Mouse (Mus musculus) Patski (cell line): ENCODE results near the gene Magi1. TPM values are rescaled to one million over a fixed set of nuclear protein-coding genes. Genes with fewer than 3 reads are reported as not detected.

ENCODE experiments used
- ATAC-seq: fragments of 100-300 bp; one replicate; pipeline ENCODE4 v1.8.0; 2021
- CTCF ChIA-PET: fragments of 350-600 bp; sonication (Branson Sonifier 250); formaldehyde crosslinking; loops from one replicate; lab custom pipeline; 2022; ENCODE audit warnings: inconsistent platforms; lab: Charles Lee
- POLR2A ChIA-PET: fragments of 350-600 bp; sonication (Branson Sonifier 250); formaldehyde crosslinking; loops from one replicate; lab custom pipeline; 2022; ENCODE audit warnings: antibody characterized with exemption, inconsistent platforms; lab: Charles Lee
- DNase-seq: peaks from one replicate; pipeline ENCODE4 v3.0.0-alpha.2; 2011; ENCODE audit warnings: low read depth, low spot score
- H3K27me3 ChIP-seq: fragments of 371-371 bp; one replicate; pipeline ENCODE4 v1.5.1; 2021
- CTCF ChIP-seq: fragments of 100-300 bp; IDR thresholded peaks from one replicate; pipeline ENCODE4 v1.5.1; 2021
- in situ Hi-C: fragments of 300-500 bp; cut with MboI; formaldehyde crosslinking; loops from 3 replicates; pipeline ENCODE4 v1.11.1; 2018; ENCODE audit warnings: low pct_unique_long_range_greater_than_20kb, mixed read lengths
- polyA plus RNA-seq: library from polyadenylated mRNA; unstranded; gene quantifications from one replicate; pipeline ENCODE4 v1.2.3, GENCODE M21; 2021

Magi1 gene
- polyA plus RNA-seq, 1 experiment from 2014 or later, result 24.3 TPM

DNA sequence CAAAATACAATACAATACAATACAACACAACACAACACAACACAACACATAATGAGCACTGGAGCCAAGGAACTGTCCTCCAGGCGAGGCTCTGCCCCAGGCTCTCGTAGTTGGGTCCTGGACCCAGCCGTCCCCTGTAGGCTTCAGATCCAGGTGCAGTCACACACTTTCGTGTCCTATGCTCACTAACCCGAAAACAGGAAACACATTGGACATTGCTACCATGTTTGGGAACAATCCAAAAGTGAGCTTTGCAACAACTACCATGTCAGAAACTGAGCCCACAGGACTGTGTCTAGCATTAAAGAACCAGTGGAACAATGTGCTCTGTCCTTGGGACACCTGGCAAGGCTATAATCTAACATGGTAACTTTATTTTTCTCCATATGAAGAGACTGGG is 22.9 kb downstream of the Magi1 start:
- ChIA-PET CTCF (no interaction called here), POLR2A (no interaction called here)
- H3K27me3 ChIP-seq, result no peaks in the 10 kb centered on the region
- in situ Hi-C loops, result no loop called here
- no peak for DNase-seq
- ATAC-seq, result no peak
- no peak for TF ChIP-seq CTCF

GRCm38 (mm10) chr6:94259981-94260380 is 23.7 kb downstream of the Magi1 start:
- in situ Hi-C loops, result loop anchor here (10.0 kb wide), 1 partner anchor 115 kb away; no protein-coding TSS in a partner anchor
- no peak for DNase-seq

DNA sequence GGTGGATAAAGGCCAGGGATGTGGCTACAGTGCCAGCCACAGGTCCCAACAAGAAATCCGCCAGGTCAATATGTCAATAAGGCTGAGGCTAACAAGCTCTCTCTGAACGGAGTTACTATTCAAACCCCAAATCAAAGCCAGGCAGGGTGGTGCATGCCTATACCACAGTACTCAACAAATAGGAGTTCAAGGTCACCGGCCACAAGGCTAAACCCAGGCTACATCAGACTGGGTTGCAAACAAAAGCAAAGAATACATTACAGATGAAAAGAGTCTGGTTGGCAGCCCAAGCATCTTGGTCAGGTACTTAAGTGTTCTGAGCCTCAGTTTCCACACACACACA is 25.9 kb downstream of the Magi1 start:
- no peaks in the 10 kb centered on the region for H3K27me3 ChIP-seq
- ATAC-seq (no peak), DNase-seq (no peak)
- TF ChIP-seq CTCF, result no peak
- in situ Hi-C loops, result loop anchor here (10.0 kb wide), 1 partner anchor 113 kb away; no protein-coding TSS in a partner anchor
- ChIA-PET POLR2A (no interaction called here), CTCF (interaction anchor here (1.1 to 1.8 kb wide), 2 partner anchors 11 to 33 kb away, joined by 3 to 5 read pairs; no protein-coding TSS in a partner anchor)

More at GRCm38 (mm10) chr6:94259981-94260380, 23.7 kb downstream of the Magi1 start:
- ChIA-PET POLR2A (no interaction called here), CTCF (no interaction called here)
- no peaks in the 10 kb centered on the region for H3K27me3 ChIP-seq
- ATAC-seq, result no peak
- no peak for TF ChIP-seq CTCF

- in situ Hi-C loops, result loop anchor here (10.0 kb wide), 1 partner anchor 112 kb away; no protein-coding TSS in a partner anchor
- TF ChIP-seq CTCF, result no peak
- POLR2A ChIA-PET, result interaction anchor here (1.2 to 1.3 kb wide), 2 partner anchors 31 to 61 kb away, joined by 3 read pairs; no protein-coding TSS in a partner anchor
- ATAC-seq (peak; percentile 71), DNase-seq (peak; percentile 42)
- CTCF ChIA-PET, result interaction anchor here (1.1 to 1.8 kb wide), 3 partner anchors 10 to 32 kb away, joined by 3 to 6 read pairs (median 5); no protein-coding TSS in a partner anchor
- H3K27me3 ChIP-seq, result no peaks in the 10 kb centered on the region
Measured at GRCm38 (mm10) chr6:94256982-94257830, 26.5 kb downstream of the Magi1 start.

DNA sequence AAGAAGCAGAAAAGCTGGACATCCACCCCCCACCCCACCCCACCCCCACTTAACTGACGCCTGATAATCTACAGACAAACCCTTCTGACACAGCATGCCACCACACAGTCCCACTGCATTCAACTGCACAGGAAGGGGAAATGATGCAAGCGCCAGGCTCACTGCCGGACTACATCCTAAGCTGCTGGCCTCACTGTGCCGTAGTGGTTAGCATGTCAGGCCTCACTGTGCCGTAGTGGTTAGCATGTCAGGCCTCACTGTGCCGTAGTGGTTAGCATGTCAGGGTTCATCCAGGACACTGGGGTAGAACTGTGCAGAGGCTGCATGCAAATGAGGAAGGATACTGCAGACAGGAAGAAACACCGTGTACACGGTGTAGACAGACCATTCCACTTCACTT is 29.8 kb downstream of the Magi1 start:
- in situ Hi-C loops, result loop anchor here (10.0 kb wide), 1 partner anchor 109 kb away; no protein-coding TSS in a partner anchor
- ChIA-PET POLR2A (no interaction called here), CTCF (interaction anchor here (1.5 kb wide), 1 partner anchor 24 kb away, joined by 4 read pairs; no protein-coding TSS in a partner anchor)
- no peak for DNase-seq
- no peaks in the 10 kb centered on the region for H3K27me3 ChIP-seq
- TF ChIP-seq CTCF, result no peak
- ATAC-seq, result no peak

GRCm38 (mm10) chr6:94251358-94251945 is 32.3 kb downstream of the Magi1 start:
- ChIA-PET POLR2A (interaction anchor here (0.7 kb wide), 1 partner anchor 61 kb away, joined by 6 read pairs; no protein-coding TSS in a partner anchor), CTCF (interaction anchor here (1.8 kb wide), 1 partner anchor 11 kb away, joined by 4 read pairs; no protein-coding TSS in a partner anchor)

DNA sequence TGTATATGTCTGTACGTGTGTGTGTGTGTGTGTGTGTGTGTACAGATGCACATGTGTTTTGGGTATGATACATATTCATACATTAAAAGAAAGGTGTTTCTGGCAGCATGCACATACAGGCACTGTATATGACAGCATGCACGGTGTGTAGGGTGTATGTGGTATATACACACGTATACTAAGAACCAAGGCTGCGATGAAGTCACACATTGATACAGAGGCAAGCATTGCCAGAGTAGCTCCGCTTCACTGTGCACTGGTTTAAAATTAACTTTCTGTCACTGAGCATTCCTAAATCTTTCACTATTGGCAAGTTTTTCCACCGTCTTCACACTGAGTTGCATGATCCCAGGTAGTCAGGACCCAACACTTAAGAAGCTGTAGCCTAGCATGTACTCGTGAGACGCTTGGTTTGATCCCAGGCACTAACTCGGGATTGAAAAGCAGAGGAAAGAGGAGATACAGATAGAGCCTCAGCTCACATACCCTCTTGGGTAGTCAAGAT is 34.4 kb downstream of the Magi1 start:
- POLR2A ChIA-PET, result no interaction called here
- no peak for DNase-seq
- CTCF ChIA-PET, result no interaction called here
- in situ Hi-C loops, result no loop called here
- H3K27me3 ChIP-seq, result no peaks in the 10 kb centered on the region
- no peak for TF ChIP-seq CTCF
- ATAC-seq, result no peak

More at GRCm38 (mm10) chr6:94251358-94251945, 32.3 kb downstream of the Magi1 start:
- in situ Hi-C loops, result loop anchor here (10.0 kb wide), 1 partner anchor 107 kb away; no protein-coding TSS in a partner anchor
- ATAC-seq (no peak), DNase-seq (no peak)
- no peak for TF ChIP-seq CTCF
- no peaks in the 10 kb centered on the region for H3K27me3 ChIP-seq

DNA sequence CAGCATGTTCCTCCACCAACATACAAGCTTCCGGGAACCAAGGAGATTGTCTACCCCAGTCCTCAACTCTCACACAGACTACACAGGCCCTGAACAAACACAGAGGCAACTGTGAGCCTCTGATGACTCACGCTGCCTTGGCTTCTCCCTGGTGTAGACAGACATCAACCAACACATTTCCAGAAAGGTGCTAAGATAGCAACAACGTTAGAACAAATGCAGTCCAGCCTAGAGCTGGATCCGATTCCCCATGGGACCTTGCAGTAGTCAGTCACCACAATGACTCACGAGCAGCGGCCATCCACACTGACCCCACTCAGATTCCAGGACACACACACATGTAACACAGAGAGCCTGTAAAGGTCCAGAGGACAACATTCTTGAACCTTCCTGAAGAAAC is 42.5 kb downstream of the Magi1 start:
- ATAC-seq, result peak; percentile 73
- ChIA-PET POLR2A (interaction anchor here (0.6 to 1.6 kb wide), 3 partner anchors 9 to 149 kb away, joined by 3 to 8 read pairs (median 5); no protein-coding TSS in a partner anchor), CTCF (interaction anchor here (0.8 to 0.9 kb wide), 2 partner anchors 9 to 11 kb away, joined by 3 read pairs; no protein-coding TSS in a partner anchor)
- peak; percentile 37 for DNase-seq
- no peaks in the 10 kb centered on the region for H3K27me3 ChIP-seq
- in situ Hi-C loops, result no loop called here
- TF ChIP-seq CTCF, result no peak

DNA sequence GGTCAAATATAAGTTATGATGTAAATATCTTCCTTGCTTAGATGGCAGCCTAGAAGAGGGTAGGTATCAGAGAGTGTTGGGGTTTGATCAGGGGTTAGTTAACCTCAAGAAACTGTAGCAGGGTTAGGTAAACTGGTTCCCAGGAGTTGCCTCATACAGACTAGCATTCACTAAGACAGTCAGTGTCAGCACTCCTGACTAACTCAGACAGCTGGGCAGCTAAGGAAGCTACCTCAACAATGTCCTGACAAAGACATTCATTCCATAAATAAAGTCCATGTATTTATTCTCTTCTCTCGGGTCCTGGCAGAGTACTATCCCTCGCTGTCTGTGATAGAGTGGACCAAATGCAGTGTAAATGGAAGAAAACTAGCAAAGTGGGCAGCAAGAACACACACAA is 45.1 kb downstream of the Magi1 start:
- ChIA-PET POLR2A (no interaction called here), CTCF (interaction anchor here (0.9 kb wide), 1 partner anchor 11 kb away, joined by 3 read pairs; no protein-coding TSS in a partner anchor)
- no peak for TF ChIP-seq CTCF
- in situ Hi-C loops, result no loop called here
- ATAC-seq, result no peak
- no peak for DNase-seq
- H3K27me3 ChIP-seq, result no peaks in the 10 kb centered on the region

DNA sequence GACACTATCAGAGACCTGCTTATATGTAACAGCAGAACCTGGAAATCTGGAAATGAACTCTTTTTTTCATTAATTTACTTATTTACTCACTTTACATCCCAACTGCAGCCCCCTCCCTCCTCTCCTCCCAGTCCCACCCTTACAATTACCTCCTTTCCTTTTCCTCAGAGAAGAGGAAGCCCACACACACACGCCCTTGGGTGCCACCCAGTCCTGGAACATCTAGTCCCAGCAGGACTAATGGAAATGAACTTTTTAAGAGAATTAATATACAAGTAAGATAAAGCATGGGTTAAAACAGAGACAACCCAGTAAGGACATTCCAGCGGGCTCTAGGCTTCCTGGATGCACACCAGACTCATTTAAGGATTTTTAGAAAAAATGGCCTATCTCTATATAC is 46.8 kb downstream of the Magi1 start:
- ATAC-seq, result no peak
- H3K27me3 ChIP-seq, result no peaks in the 10 kb centered on the region
- TF ChIP-seq CTCF, result no peak
- CTCF ChIA-PET, result no interaction called here
- POLR2A ChIA-PET, result no interaction called here
- in situ Hi-C loops, result no loop called here
- no peak for DNase-seq
